Mouse (Mus musculus) cerebellum, postnatal 25 days (tissue): ENCODE data around the gene 4930415O20Rik.

ENCODE experiments used
- DNase-seq, 2 experiments: peaks; one replicate each; pipeline ENCODE4 v3.0.0; 2021; ENCODE audit warnings: mixed read lengths in 2 of 2

The 4930415O20Rik gene

DNA sequence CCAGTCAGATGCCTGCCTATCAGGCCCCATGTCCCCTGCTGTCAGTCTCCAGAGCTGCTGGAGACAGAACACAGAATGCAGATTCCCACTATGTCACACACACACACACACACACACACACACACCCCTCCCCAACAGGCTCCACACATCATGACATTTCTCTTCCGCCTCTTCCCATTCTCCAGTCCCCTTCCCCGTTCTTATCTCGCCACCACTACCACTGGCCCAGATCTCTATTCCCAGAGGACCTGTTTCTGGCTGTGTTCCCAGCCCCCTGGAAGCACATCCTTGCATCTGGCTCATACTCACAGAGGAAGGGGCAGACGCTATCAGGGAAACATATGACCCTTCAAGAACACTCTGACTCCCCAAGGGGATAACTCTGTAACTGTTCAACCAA lies 36.8 kb downstream of the 4930415O20Rik start:
- no peak for DNase-seq

DNA sequence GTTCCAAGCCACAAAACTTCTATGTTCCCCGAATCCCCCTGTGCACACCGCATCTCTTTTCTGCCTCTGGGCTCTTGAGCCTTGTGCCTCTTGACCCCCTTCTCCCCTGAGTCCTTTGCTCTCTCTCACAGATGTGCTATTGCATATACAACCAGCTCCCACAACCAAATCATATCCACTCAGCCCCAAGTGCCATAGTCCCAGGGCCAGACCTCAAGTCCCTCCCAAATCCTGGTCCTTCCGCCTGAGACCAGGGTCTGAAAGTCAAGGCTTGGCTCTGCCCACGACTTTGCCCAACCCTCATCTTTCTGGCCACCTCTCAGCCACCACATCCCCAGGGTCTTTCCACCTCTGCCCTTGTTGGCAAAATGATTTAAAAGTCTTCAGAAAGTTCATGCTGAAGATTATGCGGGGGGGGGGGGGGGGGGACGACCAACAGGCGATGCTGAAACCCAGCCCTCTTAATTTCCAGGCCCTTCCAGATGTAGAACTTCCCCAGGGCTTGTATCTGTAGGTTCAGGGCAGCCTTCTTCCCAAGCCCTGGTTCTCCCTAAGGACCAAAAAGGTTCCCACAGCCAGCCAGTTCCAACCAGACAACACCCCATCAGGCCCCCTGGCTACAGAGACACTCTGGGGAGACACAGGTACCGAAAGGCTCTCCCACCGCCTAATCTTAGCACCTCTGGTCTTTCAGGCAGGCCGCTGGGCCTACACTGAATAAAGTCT lies 37.4 kb downstream of the 4930415O20Rik start:
- DNase-seq: no peak

GRCm38 (mm10) chr15:98608784-98609250 lies 38.0 kb downstream of the 4930415O20Rik start:
- DNase-seq: peak; percentile 32 to 44

DNA sequence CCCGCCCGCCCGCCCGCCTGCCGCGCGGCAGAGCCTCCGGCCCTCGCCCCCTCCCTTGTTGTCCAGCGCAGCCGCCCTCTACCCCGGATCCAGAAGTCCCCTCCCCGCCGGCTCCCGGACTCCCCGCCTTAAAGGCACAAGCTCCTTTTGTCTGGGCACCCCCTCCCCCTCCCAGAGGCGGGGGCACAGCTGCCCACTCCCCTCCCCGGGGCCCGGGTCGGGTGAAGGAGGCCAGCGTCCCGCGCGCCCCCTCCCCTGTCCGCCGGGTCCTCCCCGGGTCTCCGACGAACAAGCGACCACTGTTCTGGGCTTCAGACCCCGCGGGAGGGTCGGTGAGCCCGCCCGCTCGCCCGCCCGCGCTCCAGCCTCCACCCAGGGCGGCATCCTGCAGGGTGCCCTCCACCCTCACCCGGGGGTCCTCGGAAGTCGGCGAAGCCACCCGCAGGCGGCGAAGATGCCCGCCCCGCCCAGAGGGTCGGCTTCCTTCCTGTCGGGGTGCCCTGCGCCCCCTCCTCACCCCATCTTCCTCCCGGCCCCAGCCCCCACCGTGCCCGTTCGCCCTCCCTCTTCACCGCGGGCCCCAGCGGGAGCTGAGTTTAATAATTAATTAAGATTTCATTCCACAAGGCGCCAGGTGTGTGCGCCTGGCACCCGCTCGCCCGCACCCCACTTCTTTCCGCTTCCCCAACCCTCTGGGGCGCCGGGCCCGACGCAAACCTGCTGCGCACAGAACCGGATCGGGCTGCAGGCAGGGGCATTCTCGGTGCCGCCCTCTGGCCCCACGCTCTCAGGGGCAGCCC lies 38.7 kb downstream of the 4930415O20Rik start, which contains the start of gene Adcy6:
Gene Adcy6 (minus strand): TSS at position 746 of the 800 bp plus-strand sequence.
- DNase-seq: peak; percentile 77 to 85

- no peak for DNase-seq
These were observed 39.4 kb downstream of the 4930415O20Rik start for GRCm38 (mm10) chr15:98610131-98610633.

DNA sequence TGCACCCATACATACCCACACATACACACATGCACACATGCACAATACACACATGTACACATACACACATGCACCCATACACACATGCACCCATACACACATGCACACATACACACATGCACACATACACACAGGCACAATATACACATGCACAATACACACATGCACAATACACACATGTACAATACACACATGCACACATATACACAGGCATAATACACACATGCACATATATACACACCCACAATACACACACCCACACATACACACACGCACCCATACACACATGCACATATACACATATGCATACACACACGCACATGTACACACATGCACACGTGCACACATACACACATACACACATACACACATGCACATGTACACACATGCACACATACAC lies 41.4 kb downstream of the 4930415O20Rik start:
- no peak for DNase-seq

DNA sequence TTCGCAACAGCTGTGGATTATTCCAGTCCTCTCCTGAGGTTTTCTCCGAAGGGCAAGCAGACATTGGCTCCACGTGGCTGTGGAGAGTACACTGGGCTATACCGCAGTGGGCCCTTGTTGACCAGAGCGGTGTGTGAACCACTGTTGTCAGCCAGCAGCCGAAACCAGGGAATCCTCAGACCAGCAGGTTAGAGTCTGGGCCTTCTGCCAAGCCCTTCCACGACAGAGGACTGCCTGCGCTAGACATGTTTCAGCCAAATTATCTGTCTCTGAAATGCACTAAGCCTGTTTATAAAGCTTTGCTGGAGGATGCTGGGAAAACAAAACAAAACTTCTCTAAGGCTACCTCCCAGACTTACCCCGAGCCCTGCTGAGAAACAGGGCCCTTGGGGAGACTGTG lies 43.7 kb downstream of the 4930415O20Rik start:
- DNase-seq: peak; percentile 77 to 89

- no peak for DNase-seq
These were observed 44.2 kb downstream of the 4930415O20Rik start for GRCm38 (mm10) chr15:98614971-98615370.

- DNase-seq: no peak
These were observed 44.9 kb downstream of the 4930415O20Rik start for GRCm38 (mm10) chr15:98615751-98616150.

DNA sequence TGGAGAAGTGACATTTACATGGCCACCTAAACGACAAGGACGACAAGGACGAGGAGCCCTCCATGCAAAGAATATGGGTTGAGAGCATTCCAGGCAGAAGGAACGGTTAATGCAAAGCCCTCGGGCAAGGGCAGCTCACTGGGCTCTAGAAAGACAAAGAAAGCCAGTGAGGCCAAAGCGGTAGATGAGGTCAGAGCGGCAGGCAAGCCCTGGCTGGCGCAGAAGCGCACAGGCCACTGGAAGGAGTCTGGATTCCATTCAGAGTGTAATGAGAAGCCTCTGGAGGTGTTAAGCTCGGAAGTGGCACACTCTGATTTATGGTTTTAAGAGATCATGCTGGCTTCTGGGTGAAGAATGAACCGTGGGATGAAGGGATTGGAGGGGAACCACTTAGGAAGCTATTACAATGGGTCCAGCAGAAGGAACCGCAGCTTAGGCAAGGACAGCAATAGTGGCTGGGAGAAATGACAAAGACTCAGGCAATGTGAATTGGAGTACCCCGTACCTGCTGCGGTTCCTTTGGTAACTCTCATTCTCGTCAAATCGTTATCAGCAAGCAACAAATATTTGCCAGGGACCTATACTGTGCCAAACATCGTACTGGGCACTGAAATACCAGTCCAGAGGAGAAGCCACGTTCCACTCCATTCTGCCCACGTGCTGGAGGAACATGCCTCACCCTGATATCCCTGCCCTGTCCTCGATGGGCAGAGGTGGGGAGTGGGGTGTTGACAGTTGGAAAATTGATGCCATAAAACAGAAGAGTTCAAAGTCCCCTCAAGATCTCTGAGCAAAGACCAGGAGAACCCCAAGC lies 45.8 kb downstream of the 4930415O20Rik start:
- no peak for DNase-seq

- DNase-seq: peak; percentile 85 to 88
These were observed 46.4 kb downstream of the 4930415O20Rik start for GRCm38 (mm10) chr15:98617176-98617537.

DNA sequence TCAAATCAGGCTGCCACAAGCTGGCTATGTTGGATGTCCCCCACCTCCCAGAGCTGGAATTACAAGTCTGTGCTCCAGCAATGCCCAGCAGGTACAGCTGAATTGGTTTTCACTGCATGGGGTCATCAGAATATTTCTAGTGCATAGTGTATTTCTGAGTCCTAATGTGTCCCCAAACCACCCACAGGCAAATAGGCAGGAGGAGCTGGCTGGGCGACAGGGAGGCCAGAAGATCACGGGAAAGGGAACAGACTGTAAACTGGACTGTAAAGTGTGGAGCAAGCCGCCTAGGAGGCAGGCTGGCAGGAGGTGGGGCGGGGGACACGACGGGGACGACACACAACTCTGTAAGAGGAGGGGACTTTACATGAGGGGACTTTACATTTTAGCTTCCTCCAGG lies 51.4 kb downstream of the 4930415O20Rik start:
- no peak for DNase-seq

- no peak for DNase-seq
These were observed 51.9 kb downstream of the 4930415O20Rik start for GRCm38 (mm10) chr15:98622721-98623120.

GRCm38 (mm10) chr15:98623361-98623821 lies 52.6 kb downstream of the 4930415O20Rik start:
- no peak for DNase-seq

- no peak for DNase-seq
These were observed 55.3 kb downstream of the 4930415O20Rik start for GRCm38 (mm10) chr15:98626078-98626477.

- no peak for DNase-seq
These were observed 55.8 kb downstream of the 4930415O20Rik start for GRCm38 (mm10) chr15:98626487-98627212.

DNA sequence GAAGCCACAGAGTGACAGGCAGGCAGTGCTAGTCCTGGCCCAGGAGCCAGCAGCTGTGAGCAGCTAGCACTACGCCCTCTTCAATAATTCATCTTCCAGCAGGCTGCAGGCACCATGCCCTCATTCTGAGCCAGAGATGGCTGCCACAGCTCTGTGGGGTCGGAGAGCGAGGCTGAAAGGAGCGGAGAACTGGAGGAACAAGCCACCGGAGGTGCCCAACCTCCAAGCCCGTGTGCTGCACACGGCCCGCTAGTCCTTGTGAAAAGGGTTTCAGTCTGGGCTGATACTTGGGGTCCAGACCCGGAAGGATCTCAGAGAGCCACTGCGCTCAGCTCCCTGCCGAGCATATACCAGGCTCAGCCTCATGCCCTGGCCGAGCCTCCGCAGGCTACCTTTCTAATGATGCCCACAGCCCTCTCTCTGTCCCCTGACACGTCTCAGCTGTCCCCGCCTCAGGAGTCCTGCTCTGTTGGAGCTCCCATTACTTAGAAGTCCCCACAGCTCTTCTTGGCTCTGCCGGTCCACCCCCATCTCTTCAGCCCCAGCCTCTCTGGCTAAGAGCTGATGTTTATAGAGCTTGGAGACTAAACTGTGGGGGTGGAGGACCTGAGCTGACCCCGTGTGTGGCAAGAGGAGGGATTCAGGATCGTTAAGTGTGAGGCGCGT lies 57.9 kb downstream of the 4930415O20Rik start:
- no peak for DNase-seq

DNA sequence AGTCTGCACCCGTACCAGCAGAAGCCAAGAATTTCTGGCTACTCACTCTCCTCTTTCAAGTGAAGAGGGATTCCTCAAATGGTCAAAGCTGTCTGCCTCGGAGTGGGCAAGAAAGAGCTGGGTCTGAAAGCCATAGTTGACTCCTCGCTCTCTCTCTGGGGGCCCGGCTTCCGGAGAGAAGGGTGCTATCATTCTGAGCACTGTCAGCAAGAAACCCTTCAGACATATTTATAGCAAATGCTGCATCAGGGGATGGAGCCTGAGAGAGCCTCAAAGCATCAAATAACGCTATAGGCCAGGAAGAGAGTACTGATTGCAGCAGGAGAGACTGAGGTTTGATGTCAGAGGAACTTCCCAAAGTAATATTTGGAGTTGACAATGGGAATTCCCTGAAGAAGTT lies 58.7 kb downstream of the 4930415O20Rik start:
- no peak for DNase-seq

- DNase-seq: no peak
These were observed 59.7 kb downstream of the 4930415O20Rik start, which contains the start of gene Cacnb3 for GRCm38 (mm10) chr15:98630540-98630939. Cacnb3 (plus strand) TSS chr15:98630840.

GRCm38 (mm10) chr15:98631493-98631892 lies 60.7 kb downstream of the 4930415O20Rik start:
- DNase-seq: peak; percentile 72 to 87

DNA sequence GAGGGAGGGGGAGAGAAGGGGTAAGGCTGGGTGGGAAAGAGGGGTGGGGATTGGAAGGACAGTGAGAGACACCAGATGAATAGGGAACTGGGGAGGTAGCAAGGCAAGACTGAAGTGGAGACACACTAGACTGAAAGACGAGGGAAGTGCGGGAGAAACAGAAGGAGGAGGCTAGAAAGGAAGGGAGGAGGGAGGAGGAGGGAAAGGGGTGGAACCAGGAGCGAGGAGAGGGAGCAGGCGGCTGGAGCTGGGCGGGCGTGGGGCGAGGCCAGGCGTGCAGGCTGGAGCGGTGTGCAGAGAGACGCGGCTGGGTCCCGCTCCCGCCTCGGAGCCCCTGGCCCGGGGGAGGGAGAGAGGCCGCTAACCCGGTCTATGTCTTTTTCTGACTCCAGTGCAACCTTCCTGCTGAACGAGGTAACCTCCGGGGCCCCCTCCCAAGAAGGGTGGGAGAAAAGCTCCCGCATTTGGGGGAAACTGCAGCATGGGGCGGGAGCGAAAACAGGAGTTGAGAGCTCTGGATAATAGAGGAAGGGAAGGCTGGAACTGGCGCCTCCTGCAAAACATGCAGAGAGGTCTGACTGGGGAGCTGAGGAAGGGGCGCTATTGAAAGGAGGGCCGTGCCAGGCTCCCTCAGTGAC lies 61.4 kb downstream of the 4930415O20Rik start:
- peak; percentile 59 to 69 for DNase-seq
